Mouse (Mus musculus): ENCODE data around the gene Sdk1. TPM values are rescaled to one million over a fixed set of nuclear protein-coding genes. Genes with fewer than 3 reads are reported as not detected.

Gene Sdk1
- total RNA-seq, 1 experiment from 2014 or later = not detected

GRCm38 (mm10) chr5:142041226-142041802, 800.0 kb downstream of the Sdk1 start:
- ATAC-seq (replicated peaks; ENCODE audit: low read depth, poor library complexity, severe bottlenecking) = no peak

- no peak for ATAC-seq (replicated peaks; ENCODE audit: low read depth, poor library complexity, severe bottlenecking)
These were observed 820.5 kb downstream of the Sdk1 start for GRCm38 (mm10) chr5:142061781-142062180.

GRCm38 (mm10) chr5:142071322-142071721, 830.0 kb downstream of the Sdk1 start:
- ATAC-seq (replicated peaks; ENCODE audit: low read depth, poor library complexity, severe bottlenecking) = no peak

GRCm38 (mm10) chr5:142073901-142074300, 832.6 kb downstream of the Sdk1 start:
- ATAC-seq (replicated peaks; ENCODE audit: low read depth, poor library complexity, severe bottlenecking) = no peak

- no peak for ATAC-seq (replicated peaks; ENCODE audit: low read depth, poor library complexity, severe bottlenecking)
These were observed 833.5 kb downstream of the Sdk1 start for GRCm38 (mm10) chr5:142074561-142075500.

- ATAC-seq (replicated peaks; ENCODE audit: low read depth, poor library complexity, severe bottlenecking) = no peak
These were observed 839.4 kb downstream of the Sdk1 start for GRCm38 (mm10) chr5:142080661-142081060.

GRCm38 (mm10) chr5:142081076-142081475, 839.8 kb downstream of the Sdk1 start:
- ATAC-seq (replicated peaks; ENCODE audit: low read depth, poor library complexity, severe bottlenecking) = no peak

- ATAC-seq (replicated peaks; ENCODE audit: low read depth, poor library complexity, severe bottlenecking) = no peak
These were observed 855.1 kb downstream of the Sdk1 start for GRCm38 (mm10) chr5:142096377-142096841.

- ATAC-seq (replicated peaks; ENCODE audit: low read depth, poor library complexity, severe bottlenecking) = no peak
These were observed 858.9 kb downstream of the Sdk1 start for GRCm38 (mm10) chr5:142100176-142100575.

GRCm38 (mm10) chr5:142107434-142107833, 866.1 kb downstream of the Sdk1 start:
- no peak for ATAC-seq (replicated peaks; ENCODE audit: low read depth, poor library complexity, severe bottlenecking)

- no peak for ATAC-seq (replicated peaks; ENCODE audit: low read depth, poor library complexity, severe bottlenecking)
These were observed 870.7 kb downstream of the Sdk1 start for GRCm38 (mm10) chr5:142111989-142112388.

GRCm38 (mm10) chr5:142113210-142114175, 872.2 kb downstream of the Sdk1 start:
- ATAC-seq (replicated peaks; ENCODE audit: low read depth, poor library complexity, severe bottlenecking) = no peak

GRCm38 (mm10) chr5:142127779-142128178, 886.5 kb downstream of the Sdk1 start:
- no peak for ATAC-seq (replicated peaks; ENCODE audit: low read depth, poor library complexity, severe bottlenecking)

- ATAC-seq (replicated peaks; ENCODE audit: low read depth, poor library complexity, severe bottlenecking) = no peak
These were observed 886.9 kb downstream of the Sdk1 start for GRCm38 (mm10) chr5:142128181-142128611.

GRCm38 (mm10) chr5:142130004-142130403, 888.7 kb downstream of the Sdk1 start:
- ATAC-seq (replicated peaks; ENCODE audit: low read depth, poor library complexity, severe bottlenecking) = no peak

GRCm38 (mm10) chr5:142139978-142140377, 898.7 kb downstream of the Sdk1 start:
- no peak for ATAC-seq (replicated peaks; ENCODE audit: low read depth, poor library complexity, severe bottlenecking)

- no peak for ATAC-seq (replicated peaks; ENCODE audit: low read depth, poor library complexity, severe bottlenecking)
These were observed 908.3 kb downstream of the Sdk1 start for GRCm38 (mm10) chr5:142149594-142149993.

- ATAC-seq (replicated peaks; ENCODE audit: low read depth, poor library complexity, severe bottlenecking) = no peak
These were observed 909.5 kb downstream of the Sdk1 start for GRCm38 (mm10) chr5:142150756-142151155.

- ATAC-seq (replicated peaks; ENCODE audit: low read depth, poor library complexity, severe bottlenecking) = no peak
These were observed 915.9 kb downstream of the Sdk1 start for GRCm38 (mm10) chr5:142156868-142157852.
